Mouse (Mus musculus): ENCODE results near the gene Ak1. TPM values are rescaled to one million over a fixed set of nuclear protein-coding genes. Genes with fewer than 3 reads are reported as not detected.

Ak1 gene
- polyA plus RNA-seq (2012; rRNA removed; ENCODE audit: low replicate concordance) = 5.3 and 7.2 TPM in 2 replicates

DNA sequence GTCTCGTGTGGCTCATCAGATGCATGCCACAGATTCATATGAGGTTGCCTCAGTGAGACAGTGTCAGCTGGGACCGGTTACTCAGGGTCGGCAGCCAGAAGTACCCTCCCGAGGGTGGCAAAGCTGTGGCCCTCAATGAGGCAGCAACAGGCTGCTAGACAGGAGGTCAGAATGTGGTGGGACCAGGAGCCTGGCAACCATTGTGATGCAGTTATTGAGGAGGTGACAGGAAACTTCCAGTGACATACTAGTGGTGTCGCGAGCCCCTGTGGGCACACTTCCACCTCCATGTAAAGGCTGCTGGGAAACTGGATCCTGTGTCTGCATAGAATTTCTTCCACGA is at the start of gene Ak1:
Gene Ak1, plus strand, starts transcription at position 242 of the 343 bp plus-strand sequence.

DNA sequence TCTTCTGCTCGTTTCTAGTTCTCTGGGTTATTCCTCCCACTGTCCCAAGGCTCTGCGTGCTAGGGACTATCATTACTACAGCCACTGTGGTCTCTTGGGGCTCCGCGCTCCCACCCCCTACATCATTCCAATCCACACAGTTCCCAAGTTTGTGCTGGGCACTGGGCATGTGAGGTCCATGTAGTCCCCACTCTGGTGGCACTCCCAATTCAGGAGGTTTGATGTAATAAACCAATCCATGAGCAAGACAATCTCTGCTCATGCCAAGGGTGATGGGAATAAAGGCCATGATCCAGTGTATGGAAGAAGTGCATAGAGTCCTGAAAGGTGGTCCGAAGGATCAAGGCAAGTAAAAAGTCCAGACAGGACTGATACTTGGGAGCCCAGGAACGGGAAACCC is 47.1 kb upstream of the Ak1 start, which contains the start of gene Pip5kl1:
Gene Pip5kl1, plus strand, starts transcription at position 301 of the 400 bp plus-strand sequence.

DNA sequence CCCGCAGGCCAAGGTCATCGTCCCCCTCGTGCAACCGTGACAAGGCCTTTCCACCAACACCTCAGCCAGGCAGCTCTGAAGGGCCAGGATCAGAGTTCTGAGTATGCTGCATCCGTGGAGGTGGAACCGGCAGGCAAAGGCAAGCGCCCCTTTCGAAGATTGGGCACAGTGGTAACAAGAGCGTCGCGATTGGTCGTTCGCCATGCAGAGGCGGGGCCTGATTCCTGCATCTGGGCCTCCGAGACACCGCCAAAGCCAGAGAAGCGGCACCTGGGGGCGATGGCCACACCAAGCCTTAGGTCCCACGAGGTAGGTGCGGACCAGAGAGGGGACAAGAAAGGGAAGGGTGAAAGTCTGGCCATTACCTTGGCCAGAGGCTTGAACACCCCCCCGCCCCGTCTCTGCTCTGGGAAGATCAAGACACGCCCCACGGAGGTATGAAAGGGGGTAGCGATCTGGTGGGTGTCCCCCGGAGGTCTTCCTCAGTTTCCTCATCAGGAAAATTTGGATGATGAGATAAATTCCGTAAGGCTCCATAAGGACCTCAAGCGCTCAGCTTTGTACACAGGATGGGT is 45.9 kb upstream of the Ak1 start, which contains the start of gene 9430097D07Rik:
Gene 9430097D07Rik, minus strand, starts transcription at position 99 of the 575 bp plus-strand sequence.

DNA sequence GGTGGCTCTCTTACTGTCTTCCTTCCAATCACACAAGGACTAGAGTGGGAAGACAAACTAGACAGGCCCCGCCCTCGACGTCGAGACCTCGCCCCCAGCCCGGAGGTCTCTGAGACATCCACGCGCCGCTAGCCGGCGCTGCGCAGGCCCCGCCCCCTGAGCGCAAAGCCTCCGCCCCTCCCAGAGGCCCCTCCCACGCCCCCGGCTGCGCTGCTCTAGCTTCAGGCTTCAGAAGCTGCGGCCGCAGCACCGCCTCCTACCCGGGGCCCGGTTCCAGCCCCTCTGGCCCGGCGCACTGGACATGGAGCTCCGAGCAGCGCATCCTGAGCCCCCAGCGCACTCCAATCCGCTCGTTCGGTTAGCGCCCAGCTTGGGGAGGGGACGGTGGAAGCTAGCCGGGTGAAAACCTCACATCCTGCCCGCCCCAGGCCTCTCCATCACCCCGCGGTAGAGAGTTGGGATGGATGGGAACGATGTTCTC is 34.6 kb upstream of the Ak1 start, which contains the start of gene St6galnac4:
Gene St6galnac4, plus strand, starts transcription at position 225 of the 481 bp plus-strand sequence.

DNA sequence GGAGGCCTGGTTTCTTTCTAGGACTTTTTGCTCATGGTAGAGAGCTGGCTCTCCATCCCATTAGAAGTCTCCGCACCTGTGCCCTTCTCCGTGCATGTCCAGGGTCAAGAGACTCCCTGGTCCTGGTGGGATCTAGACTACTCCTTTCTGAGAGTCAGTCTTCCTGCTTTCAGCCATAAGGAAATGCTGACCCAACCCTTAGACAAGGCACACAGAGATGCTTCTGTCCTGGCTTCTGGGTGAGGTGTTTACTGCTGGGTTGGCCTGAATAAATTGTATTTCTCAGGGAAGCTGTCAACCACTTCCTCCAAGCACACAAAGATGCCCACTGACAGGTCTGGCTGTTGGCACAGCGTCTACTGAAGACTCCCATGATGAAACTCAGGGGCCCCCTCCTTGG is 22.1 kb upstream of the Ak1 start, which contains the start of gene St6galnac6:
Gene St6galnac6, plus strand, starts transcription at position 301 of the 400 bp plus-strand sequence.

DNA sequence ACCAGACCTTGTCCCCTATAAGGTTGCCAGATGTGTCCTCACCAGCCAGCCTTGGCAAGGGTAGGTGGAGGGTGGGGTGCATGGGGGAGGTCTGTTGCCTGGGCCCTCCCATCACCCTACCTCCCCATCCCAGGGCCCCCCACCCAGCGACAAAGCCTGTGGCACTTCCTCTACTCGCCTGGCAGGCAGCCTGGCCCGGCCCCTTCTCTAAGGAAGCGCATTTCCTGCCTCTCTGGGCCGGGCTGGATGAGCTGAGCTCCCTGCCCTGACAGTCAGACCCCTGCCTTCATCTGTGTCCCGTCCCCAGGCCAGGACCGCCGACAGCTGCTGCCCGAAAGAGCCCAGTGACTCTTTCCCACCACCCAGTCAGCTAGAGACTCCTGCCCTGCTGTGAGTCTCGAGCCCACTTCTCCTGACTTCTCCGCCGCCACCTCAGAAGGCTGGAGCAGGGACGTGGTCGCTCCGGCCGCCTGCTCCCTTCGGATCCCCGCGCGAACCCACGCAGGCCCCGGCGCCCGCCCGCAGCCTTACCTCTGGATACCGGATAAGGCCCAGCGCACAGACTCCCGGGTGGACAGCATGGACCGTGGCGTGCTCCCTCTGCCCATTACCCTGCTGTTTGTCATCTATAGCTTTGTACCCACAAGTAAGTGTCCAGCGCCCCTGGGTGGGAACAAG is 25.0 kb downstream of the Ak1 start, which contains the start of gene Eng:
Gene Eng, plus strand, starts transcription at position 217 of the 678 bp plus-strand sequence.

Other genes starting within 250 kb of the Ak1 start
- 179 and 196 TPM in 2 replicates for gene 1110008P14Rik, start 239.8 kb upstream of the Ak1 start, polyA plus RNA-seq (2012; rRNA removed; ENCODE audit: low replicate concordance)
- 6.7 and 7.2 TPM in 2 replicates for gene Lcn2, start 233.5 kb upstream of the Ak1 start, polyA plus RNA-seq (2012; rRNA removed; ENCODE audit: low replicate concordance)
- gene Ptges2, start 225.9 kb upstream of the Ak1 start, polyA plus RNA-seq (2012; rRNA removed; ENCODE audit: low replicate concordance) = 28.3 and 40.4 TPM in 2 replicates
- 3.1 and 3.6 TPM in 2 replicates for gene Naif1, start 171.3 kb upstream of the Ak1 start, polyA plus RNA-seq (2012; rRNA removed; ENCODE audit: low replicate concordance)
- gene Slc25a25, start 170.3 kb upstream of the Ak1 start, polyA plus RNA-seq (2012; rRNA removed; ENCODE audit: low replicate concordance) = 16.3 and 25.6 TPM in 2 replicates
- 56.6 and 105 TPM in 2 replicates for gene Fam102a, start 86.4 kb upstream of the Ak1 start, polyA plus RNA-seq (2012; rRNA removed; ENCODE audit: low replicate concordance)
- 119 and 153 TPM in 2 replicates for gene Dpm2, start 50.9 kb upstream of the Ak1 start, polyA plus RNA-seq (2012; rRNA removed; ENCODE audit: low replicate concordance)
- 0.55 and 0.81 TPM in 2 replicates for gene Pip5kl1, start 47.0 kb upstream of the Ak1 start, polyA plus RNA-seq (2012; rRNA removed; ENCODE audit: low replicate concordance)
- not detected in 2 replicates for gene 9430097D07Rik, start 46.1 kb upstream of the Ak1 start, polyA plus RNA-seq (2012; rRNA removed; ENCODE audit: low replicate concordance)
- 6.6 and 10.5 TPM in 2 replicates for gene St6galnac4, start 34.7 kb upstream of the Ak1 start, polyA plus RNA-seq (2012; rRNA removed; ENCODE audit: low replicate concordance)
- gene St6galnac6, start 22.0 kb upstream of the Ak1 start, polyA plus RNA-seq (2012; rRNA removed; ENCODE audit: low replicate concordance) = 17.7 and 37.0 TPM in 2 replicates
- gene Eng, start 24.8 kb downstream of the Ak1 start, polyA plus RNA-seq (2012; rRNA removed; ENCODE audit: low replicate concordance) = 54.8 and 56.1 TPM in 2 replicates
- gene Fpgs, start 82.4 kb downstream of the Ak1 start, polyA plus RNA-seq (2012; rRNA removed; ENCODE audit: low replicate concordance) = 24.3 and 41.7 TPM in 2 replicates
- 60.9 and 65.3 TPM in 2 replicates for gene Cdk9, start 91.3 kb downstream of the Ak1 start, polyA plus RNA-seq (2012; rRNA removed; ENCODE audit: low replicate concordance)
- 14.2 and 14.7 TPM in 2 replicates for gene Sh2d3c, start 99.3 kb downstream of the Ak1 start, polyA plus RNA-seq (2012; rRNA removed; ENCODE audit: low replicate concordance)
- 0.21 TPM in 1 of 2 replicates, not detected in the other for gene 6330409D20Rik, start 119.3 kb downstream of the Ak1 start, polyA plus RNA-seq (2012; rRNA removed; ENCODE audit: low replicate concordance)
- 94.7 and 125 TPM in 2 replicates for gene Tor2a, start 135.5 kb downstream of the Ak1 start, polyA plus RNA-seq (2012; rRNA removed; ENCODE audit: low replicate concordance)
- 0.71 and 1.7 TPM in 2 replicates for gene Ttc16, start 153.9 kb downstream of the Ak1 start, polyA plus RNA-seq (2012; rRNA removed; ENCODE audit: low replicate concordance)
- gene Ptrh1, start 154.0 kb downstream of the Ak1 start, polyA plus RNA-seq (2012; rRNA removed; ENCODE audit: low replicate concordance) = 11.1 and 31.8 TPM in 2 replicates
- 0.09 TPM in 1 of 2 replicates, not detected in the other for gene Cfap157, start 162.7 kb downstream of the Ak1 start, polyA plus RNA-seq (2012; rRNA removed; ENCODE audit: low replicate concordance)
- 5.1 and 5.2 TPM in 2 replicates for gene Stxbp1, start 225.5 kb downstream of the Ak1 start, polyA plus RNA-seq (2012; rRNA removed; ENCODE audit: low replicate concordance)

Measured in duodenum, adult 2 months (tissue).